Mouse (Mus musculus) left cerebral cortex, adult 2 months (tissue): ENCODE results near the gene Tmed10. TPM values are rescaled to one million over a fixed set of nuclear protein-coding genes. Genes with fewer than 3 reads are reported as not detected.

Source experiments
- DNase-seq, 2 experiments: peaks; one replicate each; pipeline ENCODE4 v3.0.0; 2021 to 2022; ENCODE audit warnings: low spot score in 2 of 2, mixed read lengths in 1 of 2; ENCODE audit errors: extremely low spot score in 1 of 2
- H3K27ac ChIP-seq: fragments of 200-600 bp; 2 replicates; pipeline ENCODE4 v1.8.1; 2022
- H3K4me3 ChIP-seq: fragments of 200-600 bp; 2 replicates; pipeline ENCODE4 v1.8.1; 2022
- CTCF ChIP-seq: fragments of 200-600 bp; IDR thresholded peaks from 2 replicates; pipeline ENCODE4 v1.8.1; 2022; ENCODE audit warnings: antibody characterized with exemption, mild to moderate bottlenecking, moderate library complexity
- intact Hi-C: fragments of 180-260 bp; cut with DNase I; formaldehyde crosslinking; loops from one replicate; pipeline ENCODE4 v1.15.1; 2025
- total RNA-seq, 2 experiments: library from RNA; stranded (reverse); gene quantifications; 2 replicates each; pipeline ENCODE4 v1.2.3; 2021

Tmed10 gene
- total RNA-seq, 2 experiments from 2014 or later: 164 to 165 TPM

DNA sequence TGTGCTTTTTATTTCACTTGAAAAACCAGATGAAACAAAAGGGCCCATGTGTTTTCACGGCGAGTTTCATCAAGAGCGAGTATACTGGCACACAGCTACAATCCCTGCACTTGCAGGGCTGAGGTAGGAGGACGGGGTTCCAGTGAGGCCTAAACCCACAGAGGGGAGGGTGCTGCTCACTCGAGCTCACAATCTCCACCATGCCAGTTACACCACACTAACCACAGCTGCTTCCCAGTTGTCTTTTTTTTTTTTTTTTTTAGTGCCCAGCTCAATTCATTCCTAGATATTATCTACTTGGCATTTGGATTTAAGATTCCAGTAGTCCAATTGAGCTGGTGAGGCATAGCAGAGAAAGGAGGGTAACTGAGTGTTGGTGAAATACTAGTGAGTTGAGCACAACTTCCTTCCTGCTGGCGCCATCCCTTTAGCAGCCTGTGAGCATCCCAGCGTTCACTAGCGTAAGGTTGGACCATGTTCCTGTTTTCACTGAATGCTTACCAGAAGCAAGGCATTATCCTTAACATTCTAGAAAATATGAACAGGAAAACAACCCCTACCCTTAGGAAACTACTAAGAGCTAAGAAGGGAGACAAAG lies 2.5 kb downstream of the Tmed10 start:
- intact Hi-C loops: no loop called here
- Histone ChIP-seq H3K27ac (no peak overlapping the region), H3K4me3 (no peak overlapping the region)
- no peak for DNase-seq
- TF ChIP-seq CTCF: no peak

DNA sequence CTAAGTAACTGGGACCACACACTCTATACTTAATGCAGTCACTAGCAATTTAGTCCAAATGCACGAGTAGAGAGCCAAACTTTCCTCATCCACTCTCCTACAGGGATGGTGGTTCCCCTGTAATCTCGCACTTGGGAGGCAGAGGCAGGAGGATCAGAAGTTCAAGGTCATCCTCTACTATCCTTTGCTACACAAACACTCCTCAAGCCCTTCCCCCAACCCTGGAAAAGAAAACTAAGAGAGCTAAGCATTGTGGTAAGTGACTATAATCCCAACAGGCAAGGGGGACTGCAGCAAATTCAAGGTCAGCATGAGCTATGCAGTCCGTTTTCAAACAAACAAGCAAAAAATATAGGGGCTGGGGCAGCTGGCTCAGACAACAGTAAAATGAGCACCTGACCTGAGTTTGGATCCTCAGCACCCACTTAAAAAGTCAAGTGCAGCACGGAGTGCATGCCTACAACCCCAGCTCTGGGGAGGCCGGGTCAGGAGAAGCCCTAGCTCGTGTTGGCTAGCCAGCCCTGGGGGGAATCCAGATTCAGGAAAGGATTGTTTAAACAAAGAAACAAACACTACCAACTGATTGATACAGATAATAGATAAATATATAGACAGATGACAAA lies 6.1 kb downstream of the Tmed10 start:
- Histone ChIP-seq H3K27ac (no peak overlapping the region), H3K4me3 (no peak overlapping the region)
- no peak for TF ChIP-seq CTCF
- DNase-seq: no peak
- intact Hi-C loops: no loop called here

- peak in 1 of 2 experiments; percentile 21 for DNase-seq
- Histone ChIP-seq H3K27ac (peak overlapping the region; percentile 48; the same call in 1 of the 2 replicates), H3K4me3 (no peak overlapping the region)
- intact Hi-C loops: no loop called here
- no peak; the same call in none of the 2 replicates for TF ChIP-seq CTCF
Observed at GRCm38 (mm10) chr12:85366271-85366670, 8.4 kb downstream of the Tmed10 start.

GRCm38 (mm10) chr12:85362510-85362909 lies 12.1 kb downstream of the Tmed10 start:
- H3K27ac ChIP-seq: no peak overlapping the region
- DNase-seq: no peak
- no peak for TF ChIP-seq CTCF
- no peak overlapping the region for H3K4me3 ChIP-seq
- intact Hi-C loops: no loop called here

GRCm38 (mm10) chr12:85361580-85361979 lies 13.1 kb downstream of the Tmed10 start:
- intact Hi-C loops: no loop called here
- DNase-seq: no peak
- no peak overlapping the region for H3K4me3 ChIP-seq
- no peak for TF ChIP-seq CTCF
- no peak overlapping the region for H3K27ac ChIP-seq

DNA sequence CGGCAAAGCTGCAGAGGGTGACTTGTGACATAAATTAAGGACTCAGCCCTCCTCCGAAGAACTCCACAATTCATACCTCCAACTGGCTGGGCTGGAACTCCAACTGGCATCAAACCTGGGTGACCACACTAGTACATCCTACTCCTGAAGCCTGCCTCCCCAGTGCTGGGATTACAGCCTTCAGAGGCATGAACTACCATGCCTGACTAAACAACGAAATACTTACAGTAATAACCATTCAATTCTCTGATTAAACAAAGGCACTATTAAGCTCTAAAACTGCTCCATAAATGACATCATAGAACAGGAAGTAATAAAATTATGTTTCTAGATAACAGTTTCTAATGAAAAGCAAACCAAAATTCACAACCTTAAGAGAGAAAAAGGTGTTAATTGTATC lies 13.5 kb downstream of the Tmed10 start:
- DNase-seq: no peak
- no peak overlapping the region for H3K27ac ChIP-seq
- intact Hi-C loops: no loop called here
- no peak overlapping the region for H3K4me3 ChIP-seq
- TF ChIP-seq CTCF: no peak

GRCm38 (mm10) chr12:85354061-85354460 lies 20.6 kb downstream of the Tmed10 start:
- no peak for DNase-seq
- no peak overlapping the region for H3K4me3 ChIP-seq
- no peak overlapping the region for H3K27ac ChIP-seq
- no peak for TF ChIP-seq CTCF
- intact Hi-C loops: no loop called here

DNA sequence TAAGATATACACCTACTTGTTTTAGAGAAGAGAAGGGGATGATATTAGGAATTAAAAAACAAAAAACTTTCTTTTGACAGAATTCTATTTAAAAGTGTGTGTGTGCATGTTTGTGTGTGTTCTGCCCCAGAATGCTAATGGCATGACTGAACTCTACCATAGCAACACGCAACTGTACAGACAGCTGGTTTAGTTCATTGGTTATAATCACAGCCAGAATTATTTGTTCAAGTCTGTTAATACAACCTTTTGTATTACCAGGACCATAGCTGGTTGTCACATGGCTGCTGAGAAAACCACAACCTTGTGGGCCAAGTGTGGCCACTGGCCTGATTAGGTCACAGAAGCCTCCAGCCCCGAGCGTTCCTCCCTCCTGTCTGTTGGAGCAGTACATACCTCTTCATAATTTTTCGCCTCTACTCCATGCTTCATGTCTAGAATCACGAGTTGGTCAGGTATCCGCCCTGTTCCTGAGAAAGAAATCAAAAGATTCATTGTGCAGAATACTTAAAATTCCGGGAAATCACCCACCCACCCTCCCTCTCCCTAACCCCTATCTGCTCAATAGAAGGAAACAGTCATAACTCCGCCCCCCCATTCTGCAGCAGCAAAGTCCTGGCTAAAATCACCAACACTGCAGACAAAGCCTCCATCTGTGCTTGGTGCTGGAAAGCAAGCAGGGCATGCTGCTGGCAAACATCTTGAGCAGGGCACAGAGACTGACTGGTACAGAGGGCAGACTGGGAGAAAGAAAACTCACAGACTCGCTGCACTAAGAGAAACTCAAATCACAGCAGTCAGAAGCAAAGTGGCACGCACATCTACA lies 24.0 kb downstream of the Tmed10 start:
- DNase-seq: peak; percentile 38 to 51
- no peak for TF ChIP-seq CTCF
- Histone ChIP-seq H3K4me3 (0 out of 2 replicates have a peak overlapping the region, but pooled peaks have one; percentile 19), H3K27ac (peak overlapping the region; percentile 70)
- intact Hi-C loops: loop anchor here (2.0 kb wide), 1 partner anchor 24 kb away; the partner anchor contains the start of gene Tmed10

DNA sequence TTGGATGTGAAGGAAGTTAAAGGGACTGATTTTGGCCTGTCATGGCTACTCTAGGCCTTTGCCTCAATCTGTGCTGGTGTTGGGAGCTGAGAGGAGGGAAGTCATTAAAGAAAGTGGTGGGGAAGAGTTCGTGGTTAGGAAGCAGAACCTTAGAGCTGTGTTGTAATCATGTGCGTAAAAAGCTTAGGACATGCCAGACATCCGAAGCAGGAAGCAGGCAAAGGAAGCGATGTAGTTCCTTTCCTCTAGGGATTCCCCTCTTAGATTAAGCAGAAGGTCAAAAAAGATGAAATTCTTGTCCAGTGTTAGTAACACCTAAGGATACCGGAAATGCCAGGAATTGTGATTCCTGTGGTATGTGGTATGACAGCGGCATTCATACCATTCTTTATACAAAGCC lies 26.3 kb downstream of the Tmed10 start:
- H3K4me3 ChIP-seq: no peak overlapping the region
- TF ChIP-seq CTCF: no peak
- intact Hi-C loops: no loop called here
- peak overlapping the region; percentile 36 for H3K27ac ChIP-seq
- DNase-seq: no peak

DNA sequence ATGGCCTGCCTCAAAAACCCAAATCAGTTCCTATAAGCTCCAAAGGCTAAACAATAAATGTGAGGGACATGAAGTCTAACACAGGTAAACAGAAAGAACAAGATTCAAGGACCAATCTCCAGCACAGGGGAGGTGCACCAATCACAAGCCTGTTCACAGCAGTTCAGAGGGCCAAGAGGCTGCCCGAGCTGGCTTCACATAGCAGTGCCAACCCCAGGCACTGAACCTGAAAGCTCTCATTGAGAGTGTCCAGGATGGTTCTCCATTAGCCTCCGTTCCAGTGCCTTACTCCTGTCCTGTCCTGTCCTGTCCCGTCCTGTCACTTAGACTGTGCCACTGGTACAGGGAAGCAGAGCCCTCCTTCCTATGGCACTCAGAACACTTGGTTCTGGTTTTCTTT lies 27.5 kb downstream of the Tmed10 start:
- intact Hi-C loops: no loop called here
- no peak for TF ChIP-seq CTCF
- no peak overlapping the region for H3K4me3 ChIP-seq
- no peak for DNase-seq
- H3K27ac ChIP-seq: no peak overlapping the region

DNA sequence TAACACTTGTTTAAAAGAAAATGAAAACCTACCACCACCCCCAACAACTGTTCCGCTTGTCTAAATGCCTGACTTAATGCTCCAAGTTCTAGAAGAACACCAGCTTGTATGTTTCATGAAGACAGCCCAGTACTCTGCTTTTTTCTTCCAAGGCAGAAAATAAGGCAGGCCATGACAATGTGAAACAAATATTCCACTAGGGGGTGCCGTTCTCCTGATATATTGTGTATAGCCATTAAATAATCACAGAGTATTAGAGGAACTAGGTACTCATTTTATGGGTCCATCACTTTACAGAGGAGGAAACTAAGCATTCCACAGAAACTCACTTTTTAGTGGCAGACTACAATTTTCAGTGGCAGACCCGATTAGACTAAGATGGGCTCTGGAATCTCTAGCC lies 28.3 kb downstream of the Tmed10 start:
- peak in 1 of 2 experiments; percentile 24 for DNase-seq
- Histone ChIP-seq H3K27ac (no peak overlapping the region), H3K4me3 (no peak overlapping the region)
- intact Hi-C loops: loop anchor here (1.0 kb wide), 1 partner anchor 141 kb away; no protein-coding TSS in a partner anchor
- TF ChIP-seq CTCF: peak; percentile 79

- DNase-seq: no peak
- no peak for TF ChIP-seq CTCF
- intact Hi-C loops: no loop called here
- Histone ChIP-seq H3K4me3 (no peak overlapping the region), H3K27ac (no peak overlapping the region)
Observed at GRCm38 (mm10) chr12:85345559-85345958, 29.1 kb downstream of the Tmed10 start.
